Comparison of ENCODE assay signal across 11 mouse cellular contexts in the genomic region with DNA sequence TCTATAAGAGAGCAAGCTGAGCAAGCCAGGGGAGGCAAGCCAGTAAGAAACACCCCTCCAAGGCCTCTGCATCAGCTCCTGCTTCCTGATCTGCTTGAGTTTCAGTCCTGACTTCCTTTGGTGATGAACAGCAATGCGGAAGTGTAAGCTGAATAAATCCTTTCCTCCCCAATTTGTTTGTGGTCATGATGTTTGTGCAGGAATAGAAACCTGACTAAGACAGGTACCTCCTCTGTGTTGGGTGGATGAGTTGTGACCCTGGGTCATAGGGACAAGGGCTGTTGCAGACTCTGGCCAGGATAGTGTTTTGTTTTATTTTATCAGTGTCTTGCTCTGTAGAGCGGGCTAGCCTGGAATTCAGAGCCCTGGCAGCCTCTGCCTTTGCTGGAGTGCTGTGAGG. TPM values are rescaled to one million over a fixed set of nuclear protein-coding genes. Genes with fewer than 3 reads are reported as not detected.
DNase-seq lines count a peak whose midpoint lies in the region; TF ChIP-seq lines count a peak whose summit lies in the region.
"Not testable (repeated sequence)": the region's sequence is repeated elsewhere in the genome, so short reads cannot be mapped to it uniquely, and the experiment has no call there.
"Had no signal": no experiment of that assay in that cellular context is flagged by ENCODE, and none has a peak within 500 bp of the region (broad histone marks: within the 10 kb centered on the region; RNA-seq: fewer than 3 reads in every experiment).

No protein-coding gene starts in this region.

- not testable (repeated sequence) for H3K36me3 ChIP-seq in CH12.LX (replicated peaks in 1 of 2; ENCODE audit: control insufficient read depth in 1 of 2, insufficient read depth in 1 of 2, low read length in 1 of 2); macrophage (ENCODE audit: inconsistent target)

- H3K9ac ChIP-seq in CH12.LX (ENCODE audit: insufficient read depth, low read depth): 0 out of 2 replicates have a peak overlapping the region, but pooled peaks have one; percentile 36

- not testable (repeated sequence) for H3K4me2 ChIP-seq in CH12.LX (ENCODE audit: insufficient read depth, low read depth, poor library complexity, severe bottlenecking)

- WGBS in macrophage (ENCODE audit: missing documents): 100% methylated on average over 1 of the region's 2 CpGs

- H3K79me2 ChIP-seq in CH12.LX (replicated peaks; ENCODE audit: control insufficient read depth, extremely low read depth, insufficient read depth, poor library complexity, severe bottlenecking); macrophage (ENCODE audit: inconsistent target): not testable (repeated sequence)

- not testable (repeated sequence) for TF ChIP-seq POLR2A in CH12.LX (IDR thresholded peaks at IDR 0.05; ENCODE audit: low read depth, low read length); bone marrow macrophage, adult 2 months (IDR thresholded peaks at IDR 0.05; ENCODE audit: borderline replicate concordance, low read depth, low read length)

- TF ChIP-seq RAD21 in CH12.LX (IDR thresholded peaks at IDR 0.05; ENCODE audit: low read depth, low read length): not testable (repeated sequence)

- peak; percentile 72 for DNase-seq in A20 (ENCODE audit: low read depth, low spot score)
- peak; percentile 74 for DNase-seq in CH12.LX (ENCODE audit: extremely low read depth)
- peak; percentile 25 for DNase-seq in induced T-regulatory cell, adult 2 months (ENCODE audit: low read depth)

- peaks cover 8 to 70% of the 10 kb centered on the region in 2 experiments for H3K4me1 ChIP-seq in CH12.LX (ENCODE audit: control insufficient read depth in 1 of 2, insufficient read depth in 2 of 2)
- peaks cover 65% of the 10 kb centered on the region for H3K4me1 ChIP-seq in bone marrow macrophage, adult 2 months (ENCODE audit: control insufficient read depth, insufficient read depth, low read length)

- TF ChIP-seq EP300 in CH12.LX (IDR thresholded peaks at IDR 0.05; ENCODE audit: low read length): peak; percentile 70

- not testable (repeated sequence) for H3K9me3 ChIP-seq in CH12.LX (replicated peaks; ENCODE audit: low read length)

- in situ Hi-C loops in CH12.LX (cut with MboI; ENCODE audit: low pct_ligation_motif_present, low pct_unique_long_range_greater_than_20kb, low sequenced_read_pairs): not testable (repeated sequence)

- H3K27me3 ChIP-seq in CH12.LX (replicated peaks): not testable (repeated sequence)

- H3K4me3 ChIP-seq in CH12.LX (replicated peaks in 1 of 3; ENCODE audit: low read depth in 2 of 3, low read length in 2 of 3, poor library complexity in 1 of 3); macrophage (ENCODE audit: inconsistent target): not testable (repeated sequence)
- H3K4me3 ChIP-seq in bone marrow macrophage, adult 2 months (ENCODE audit: insufficient read depth, low read length): peak overlapping the region; percentile 15; the same call in 1 of the 2 replicates

- H3K27ac ChIP-seq in CH12.LX (ENCODE audit: insufficient read depth, low read depth) (peak overlapping the region; percentile 70), macrophage (peak overlapping the region; percentile 77)
- peak overlapping the region; percentile 98 for H3K27ac ChIP-seq in bone marrow macrophage, adult 2 months (ENCODE audit: insufficient read depth, low read depth, low read length)

- TF ChIP-seq CTCF in CH12.LX (conservative IDR thresholded peaks at IDR 0.05 in 1 of 2, IDR thresholded peaks at IDR 0.05 in 1 of 2; ENCODE audit: low read depth in 2 of 2, low read length in 2 of 2); bone marrow macrophage, adult 2 months (IDR thresholded peaks at IDR 0.05; ENCODE audit: low read depth, low read length): not testable (repeated sequence)

- dilution Hi-C loops in CH12.LX (cut with MboI; ENCODE audit: extremely low pct_ligation_motif_present, extremely low pct_unique_long_range_greater_than_20kb, low sequenced_read_pairs): not testable (repeated sequence)

TF ChIP-seq in CH12.LX, 34 proteins besides CTCF, POLR2A, EP300 and RAD21:
- TF ChIP-seq MEF2A (IDR thresholded peaks at IDR 0.05; ENCODE audit: borderline replicate concordance, low read depth, low read length) (peak; percentile 97), JUND (conservative IDR thresholded peaks at IDR 0.05; ENCODE audit: low read depth, low read length) (peak; percentile 41; the same call in 1 of the 2 replicates), JUN (IDR thresholded peaks at IDR 0.05; ENCODE audit: insufficient read depth, low read depth, low read length) (peak; percentile 30; the same call in 1 of the 2 replicates), IRF4 (IDR thresholded peaks at IDR 0.05; ENCODE audit: low read depth, low read length) (peak; percentile 72), ELF1 (IDR thresholded peaks at IDR 0.05; ENCODE audit: low read depth, low read length) (peak; percentile 81), TCF12 (IDR thresholded peaks at IDR 0.05; ENCODE audit: low read depth, low read length) (0 out of 2 replicates have a peak, but pooled peaks have one; percentile 32), ETS1 (conservative IDR thresholded peaks at IDR 0.05; ENCODE audit: low read depth, low read length) (peak; percentile 49; the same call in 1 of the 2 replicates)

RNA-seq across cellular contexts. Expression of a gene that starts 6.1 kb away (rescaled TPM):
- total RNA-seq in CH12.LX (2012; rRNA removed) (0.29 and 0.34 TPM in 2 replicates), CH12.LX (2014; rRNA removed) (0.26 and 0.27 TPM in 2 replicates)
- polyA plus RNA-seq in CH12.LX (2012; ENCODE audit: insufficient read length, low read depth) (1.1 and 1.6 TPM in 2 replicates), macrophage (2018) (49.3 to 211 TPM (median 83.5 TPM) in 3 replicates)
- polyA plus RNA-seq in bone marrow macrophage, adult 2 months (2012; ENCODE audit: insufficient read depth, insufficient read length, missing spikeins): 20.6 and 23.4 TPM in 2 replicates
- total RNA-seq in macrophage (2018; cell fraction: chromatin; rRNA removed): 10 to 100 TPM in 18 of 26 experiments, 1 to 10 TPM in 8; 2.5 to 44.4 (median 21.1) TPM
- 100 to 1,000 TPM in 2 of 26 experiments, 10 to 100 TPM in 24; 45.5 to 121 (median 68.1) TPM for total RNA-seq in macrophage (2018; cell fraction: cytosol; rRNA removed)
- total RNA-seq in macrophage (2018; cell fraction: nucleus; rRNA removed): 100 to 1,000 TPM in 11 of 26 experiments, 10 to 100 TPM in 15; 14.7 to 155 (median 90.6) TPM
- total RNA-seq: MEL had no signal
- polyA plus RNA-seq: C2C12, G1E, Patski had no signal

RNA-seq across cellular contexts. Expression of a gene that starts 17.4 kb away (rescaled TPM):
- 1.2 and 1.9 TPM in 2 replicates for total RNA-seq in CH12.LX (2012; rRNA removed)
- 0.32 and 0.52 TPM in 2 replicates for total RNA-seq in CH12.LX (2014; rRNA removed)
- 1.5 and 2.0 TPM in 2 replicates for polyA plus RNA-seq in CH12.LX (2012; ENCODE audit: insufficient read length, low read depth)
- 0.44 TPM in 1 of 2 replicates, not detected in the other for polyA plus RNA-seq in bone marrow macrophage, adult 2 months (2012; ENCODE audit: insufficient read depth, insufficient read length, missing spikeins)
- total RNA-seq in macrophage (2018; cell fraction: chromatin; rRNA removed): 10 to 100 TPM in 4 of 26 experiments, 1 to 10 TPM in 22; 1.3 to 20.8 (median 4.7) TPM
- total RNA-seq in macrophage (2018; cell fraction: cytosol; rRNA removed): 1 to 10 TPM in 25 of 26 experiments, under 1 TPM in 1; 0.95 to 8.6 (median 2.9) TPM
- total RNA-seq in macrophage (2018; cell fraction: nucleus; rRNA removed): 10 to 100 TPM in 15 of 26 experiments, 1 to 10 TPM in 11; 2.1 to 34.0 (median 11.5) TPM
- polyA plus RNA-seq in macrophage (2018): 1.5 to 1.8 TPM (median 1.5 TPM) in 3 replicates
- polyA plus RNA-seq: G1E had no signal

RNA-seq across cellular contexts. Expression of a gene that starts 25.8 kb away (rescaled TPM):
- total RNA-seq in CH12.LX (2012; rRNA removed): 11.0 and 12.8 TPM in 2 replicates
- total RNA-seq in CH12.LX (2014; rRNA removed): 7.0 and 8.1 TPM in 2 replicates
- 96.6 and 99.6 TPM in 2 replicates for polyA plus RNA-seq in CH12.LX (2012; ENCODE audit: insufficient read length, low read depth)
- 820 and 821 TPM in 2 replicates for polyA plus RNA-seq in bone marrow macrophage, adult 2 months (2012; ENCODE audit: insufficient read depth, insufficient read length, missing spikeins)
- total RNA-seq in macrophage (2018; cell fraction: chromatin; rRNA removed): 100 to 1,000 TPM in 24 of 26 experiments, 10 to 100 TPM in 2; 64.6 to 536 (median 324) TPM
- 1,000 to 10,000 TPM; 1,151 to 2,439 (median 1,695) TPM for total RNA-seq in macrophage (2018; cell fraction: cytosol; rRNA removed)
- 1,000 to 10,000 TPM in 7 of 26 experiments, 100 to 1,000 TPM in 19; 360 to 1,431 (median 727) TPM for total RNA-seq in macrophage (2018; cell fraction: nucleus; rRNA removed)
- polyA plus RNA-seq in macrophage (2018): 540 to 1,227 TPM (median 1,212 TPM) in 3 replicates

RNA-seq across cellular contexts. Expression of a gene that starts 30.3 kb away (rescaled TPM):
- total RNA-seq in CH12.LX (2012; rRNA removed) (1.6 and 2.0 TPM in 2 replicates), CH12.LX (2014; rRNA removed) (0.48 and 0.97 TPM in 2 replicates)
- polyA plus RNA-seq in CH12.LX (2012; ENCODE audit: insufficient read length, low read depth) (1.7 and 1.9 TPM in 2 replicates), macrophage (2018) (20.0 to 195 TPM (median 70.2 TPM) in 3 replicates)
- polyA plus RNA-seq in bone marrow macrophage, adult 2 months (2012; ENCODE audit: insufficient read depth, insufficient read length, missing spikeins): 43.3 and 52.6 TPM in 2 replicates
- total RNA-seq in macrophage (2018; cell fraction: chromatin; rRNA removed): 100 to 1,000 TPM in 12 of 26 experiments, 10 to 100 TPM in 14; 15.9 to 245 (median 96.3) TPM
- total RNA-seq in macrophage (2018; cell fraction: cytosol; rRNA removed): 100 to 1,000 TPM in 22 of 26 experiments, 10 to 100 TPM in 4; 80.6 to 184 (median 135) TPM
- total RNA-seq in macrophage (2018; cell fraction: nucleus; rRNA removed): 100 to 1,000 TPM in 22 of 26 experiments, 10 to 100 TPM in 4; 50.7 to 342 (median 209) TPM
- polyA plus RNA-seq: CD4-positive, CD25-positive, alpha-beta regulatory T cell, adult 4 months; G1E had no signal

RNA-seq across cellular contexts. Expression of a gene that starts 36.6 kb away (rescaled TPM):
- total RNA-seq in CH12.LX (2012; rRNA removed) (0.13 and 0.34 TPM in 2 replicates), CH12.LX (2014; rRNA removed) (0.19 TPM in 1 of 2 replicates, not detected in the other)
- polyA plus RNA-seq in CH12.LX (2012; ENCODE audit: insufficient read length, low read depth) (0.31 and 0.44 TPM in 2 replicates), macrophage (2018) (9.8 to 27.6 TPM (median 12.3 TPM) in 3 replicates)
- polyA plus RNA-seq in bone marrow macrophage, adult 2 months (2012; ENCODE audit: insufficient read depth, insufficient read length, missing spikeins): 12.1 and 12.9 TPM in 2 replicates
- 100 to 1,000 TPM in 19 of 26 experiments, 10 to 100 TPM in 7; 12.4 to 330 (median 173) TPM for total RNA-seq in macrophage (2018; cell fraction: chromatin; rRNA removed)
- 10 to 100 TPM in 15 of 26 experiments, 1 to 10 TPM in 11; 4.9 to 18.1 (median 11.9) TPM for total RNA-seq in macrophage (2018; cell fraction: cytosol; rRNA removed)
- 100 to 1,000 TPM in 9 of 26 experiments, 10 to 100 TPM in 17; 16.6 to 205 (median 76.4) TPM for total RNA-seq in macrophage (2018; cell fraction: nucleus; rRNA removed)
- total RNA-seq: G1E had no signal
- polyA plus RNA-seq: activated CD4-positive, CD25-positive, alpha-beta regulatory T cell, adult 4 months; G1E had no signal
